Mouse (Mus musculus): ENCODE data around the gene Gm12830.

Gene Gm12830

GRCm38 (mm10) chr4:114821567-114822192 is at the start of gene Gm12830:
Gm12830 (plus strand) TSS chr4:114821722.
- peak; percentile 80 for DNase-seq

GRCm38 (mm10) chr4:114773316-114773715 is 48.2 kb upstream of the Gm12830 start:
- DNase-seq: no peak

GRCm38 (mm10) chr4:114777625-114778202 is 43.8 kb upstream of the Gm12830 start:
- DNase-seq: peak; percentile 5

GRCm38 (mm10) chr4:114778716-114779474 is 42.6 kb upstream of the Gm12830 start:
- peak; percentile 9 for DNase-seq

GRCm38 (mm10) chr4:114779475-114779757 is 42.1 kb upstream of the Gm12830 start:
- peak; percentile 62 for DNase-seq

GRCm38 (mm10) chr4:114779758-114780546 is 41.6 kb upstream of the Gm12830 start:
- peak; percentile 73 for DNase-seq

- peak; percentile 7 for DNase-seq
These were observed 38.7 kb upstream of the Gm12830 start for GRCm38 (mm10) chr4:114782851-114783250.

GRCm38 (mm10) chr4:114784735-114785134 is 36.8 kb upstream of the Gm12830 start:
- DNase-seq: peak; percentile 49

- no peak for DNase-seq
These were observed 32.7 kb upstream of the Gm12830 start for GRCm38 (mm10) chr4:114788856-114789255.

- DNase-seq: no peak
These were observed 29.9 kb upstream of the Gm12830 start for GRCm38 (mm10) chr4:114791650-114792049.

GRCm38 (mm10) chr4:114793836-114794235 is 27.7 kb upstream of the Gm12830 start:
- no peak for DNase-seq

GRCm38 (mm10) chr4:114797254-114797914 is 24.1 kb upstream of the Gm12830 start:
- no peak for DNase-seq

GRCm38 (mm10) chr4:114798041-114798624 is 23.4 kb upstream of the Gm12830 start:
- DNase-seq: peak; percentile 58

GRCm38 (mm10) chr4:114804096-114804495 is 17.4 kb upstream of the Gm12830 start:
- no peak for DNase-seq

- peak; percentile 53 for DNase-seq
These were observed 2.4 kb upstream of the Gm12830 start for GRCm38 (mm10) chr4:114818963-114819702.

GRCm38 (mm10) chr4:114834770-114835581 is 13.5 kb downstream of the Gm12830 start:
- peak; percentile 18 for DNase-seq

- no peak for DNase-seq
These were observed 19.9 kb downstream of the Gm12830 start for GRCm38 (mm10) chr4:114841336-114841920.

- no peak for DNase-seq
These were observed 20.9 kb downstream of the Gm12830 start for GRCm38 (mm10) chr4:114842376-114842960.

- peak; percentile 70 for DNase-seq
These were observed 21.7 kb downstream of the Gm12830 start for GRCm38 (mm10) chr4:114843097-114843721.
